Mouse (Mus musculus) retina, postnatal 7 days (tissue): Measurements from ENCODE around the gene Myoc.
"Not testable (repeated sequence)": the region's sequence is repeated elsewhere in the genome, so short reads cannot be mapped to it uniquely, and the experiment has no call there.

Experiments used
- DNase-seq: peaks from one replicate; pipeline ENCODE4 v3.0.0-alpha.2; 2012; ENCODE audit warnings: low read depth, low spot score

Myoc gene

DNA sequence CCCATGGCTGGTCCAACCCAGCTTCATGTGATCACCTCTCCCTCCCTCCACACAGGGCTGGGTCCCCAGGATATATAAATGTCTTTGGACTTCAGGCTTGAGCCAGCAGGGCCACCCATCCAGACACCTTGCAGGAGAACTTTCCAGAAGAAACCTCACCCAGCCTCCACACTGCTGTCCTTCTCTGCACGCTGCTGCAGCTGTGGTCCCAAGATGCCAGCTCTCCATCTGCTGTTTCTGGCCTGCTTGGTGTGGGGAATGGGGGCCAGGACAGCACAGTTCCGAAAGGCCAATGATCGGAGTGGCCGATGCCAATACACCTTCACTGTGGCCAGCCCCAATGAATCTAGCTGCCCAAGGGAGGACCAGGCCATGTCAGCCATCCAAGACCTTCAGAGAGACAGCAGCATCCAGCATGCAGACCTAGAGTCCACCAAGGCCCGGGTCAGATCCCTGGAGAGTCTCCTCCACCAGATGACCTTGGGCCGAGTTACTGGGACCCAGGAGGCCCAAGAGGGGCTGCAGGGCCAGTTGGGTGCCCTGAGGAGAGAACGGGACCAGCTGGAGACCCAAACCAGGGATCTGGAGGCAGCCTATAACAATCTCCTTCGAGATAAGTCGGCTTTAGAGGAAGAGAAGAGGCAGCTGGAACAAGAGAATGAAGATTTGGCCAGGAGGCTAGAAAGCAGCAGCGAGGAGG lies at the start of gene Myoc:
TSS of gene Myoc (plus strand) at position 105 of the 700 bp plus-strand sequence.
- DNase-seq = no peak

DNA sequence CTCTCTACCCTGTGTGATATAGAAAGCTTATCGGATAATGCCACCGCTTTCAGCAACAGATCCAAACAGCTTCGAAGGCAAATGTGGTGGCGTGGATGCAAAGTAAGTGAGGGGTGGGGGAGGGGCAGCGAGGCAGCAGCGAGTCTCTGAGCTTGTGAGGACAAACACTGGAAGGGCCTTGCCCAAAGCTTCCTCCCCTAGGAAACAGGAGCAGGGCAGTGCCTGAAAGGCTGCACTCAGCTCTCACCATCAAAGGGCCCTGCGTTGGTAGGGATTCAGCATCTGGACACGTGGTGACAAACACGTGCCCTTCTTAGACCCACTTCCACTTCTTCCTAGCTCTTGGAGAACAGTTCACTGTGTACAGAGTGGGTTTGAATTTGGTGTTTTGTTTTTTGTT lies 49.5 kb upstream of the Myoc start:
- no peak for DNase-seq

DNA sequence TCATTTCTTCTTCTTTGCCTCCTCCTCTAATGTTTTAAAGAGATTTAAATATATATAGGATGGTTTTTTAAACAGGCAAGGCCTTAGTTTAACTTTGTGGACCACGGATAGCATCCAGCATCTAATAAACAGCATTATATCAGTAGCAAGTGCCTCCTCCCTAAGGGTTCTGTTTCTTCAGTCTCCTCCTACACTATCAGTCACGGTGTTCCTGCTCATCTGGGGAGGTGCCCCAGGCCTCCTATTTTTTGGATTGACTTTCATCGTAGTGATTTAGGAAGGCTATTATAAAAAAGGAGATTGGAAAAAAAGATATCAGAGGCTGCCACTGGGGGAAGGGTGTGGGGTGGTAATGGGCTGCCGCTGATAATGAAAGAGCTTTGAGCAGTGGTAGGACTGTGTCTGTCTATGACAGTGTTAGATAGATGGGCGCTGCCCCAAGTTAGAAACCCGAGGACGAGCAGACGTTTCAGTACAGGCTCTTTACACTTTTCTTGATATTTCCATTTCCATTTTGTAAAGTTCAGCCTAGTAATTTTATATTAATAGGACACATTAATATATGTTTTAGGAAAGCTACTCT lies 48.4 kb upstream of the Myoc start:
- DNase-seq = no peak

DNA sequence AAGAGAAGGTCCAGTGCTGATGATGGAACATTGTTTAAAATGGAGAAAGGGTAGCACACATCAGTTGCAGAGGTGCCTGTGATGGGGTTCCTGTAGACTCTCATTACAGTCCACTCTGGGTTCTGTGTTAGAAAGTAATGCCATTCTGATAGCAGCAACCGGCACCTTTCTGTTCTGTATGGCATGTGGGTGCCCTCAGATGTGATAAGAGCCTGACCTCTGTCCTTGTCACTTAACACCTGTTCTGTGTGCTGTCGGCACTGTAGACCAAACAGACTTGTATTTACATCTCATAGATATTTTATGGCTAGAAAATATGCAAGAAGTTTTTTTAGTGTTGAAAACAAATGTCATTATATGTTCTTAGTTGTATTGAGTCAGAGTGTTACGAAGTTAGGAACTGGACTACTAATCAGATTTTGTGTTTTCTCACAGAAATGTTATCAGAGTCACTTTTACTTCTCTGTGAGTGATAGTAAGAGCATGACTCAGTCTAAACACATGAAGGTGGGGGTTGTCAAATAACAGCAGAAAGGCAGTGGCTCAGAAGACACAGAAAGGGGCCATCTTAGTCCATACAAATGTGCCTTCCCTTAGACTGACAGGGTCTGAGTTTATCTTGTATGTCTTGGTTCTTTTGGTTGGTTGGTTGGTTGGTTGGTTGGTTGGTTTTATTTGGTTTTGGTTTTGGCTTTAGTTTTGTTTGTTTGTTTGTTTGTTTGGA lies 41.4 kb upstream of the Myoc start:
- no peak for DNase-seq

DNA sequence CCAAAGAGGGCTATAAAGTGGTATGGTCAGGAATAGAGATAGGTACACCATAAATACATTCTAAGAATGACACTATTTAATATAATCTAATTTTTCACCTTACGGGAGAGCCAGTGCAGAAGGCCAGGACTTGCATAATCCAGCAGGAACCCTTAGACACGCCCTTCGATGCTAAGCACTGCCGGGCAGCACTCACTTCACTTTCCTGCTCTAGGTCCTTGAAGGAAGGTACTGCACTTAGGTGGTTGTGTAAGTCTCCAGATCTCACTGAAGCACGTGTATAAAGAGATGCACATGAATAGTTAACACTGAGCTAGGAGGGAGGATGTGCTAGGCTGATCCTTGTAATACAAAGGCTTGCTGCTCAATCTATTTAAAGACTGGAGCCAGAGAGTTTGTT lies 39.3 kb upstream of the Myoc start:
- DNase-seq = no peak

DNA sequence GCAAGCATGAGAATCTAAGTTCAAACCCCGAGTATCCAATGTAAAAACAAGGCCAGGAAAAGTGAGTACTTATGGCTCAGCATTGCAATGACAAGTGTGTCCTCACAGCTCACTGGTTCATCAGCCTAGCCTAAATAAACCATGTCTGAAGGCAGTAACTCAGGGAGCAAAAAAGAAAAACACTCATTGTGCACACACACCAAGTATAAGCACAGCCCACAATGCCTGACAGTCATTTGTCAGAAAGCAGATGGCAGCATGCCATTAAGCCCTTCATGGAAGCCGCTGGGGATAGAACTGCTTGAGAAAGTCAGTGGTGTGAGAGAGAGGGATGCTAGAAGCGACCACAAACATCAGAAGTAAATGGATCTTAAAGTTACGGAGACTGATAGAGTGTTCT lies 37.7 kb upstream of the Myoc start:
- no peak for DNase-seq

DNA sequence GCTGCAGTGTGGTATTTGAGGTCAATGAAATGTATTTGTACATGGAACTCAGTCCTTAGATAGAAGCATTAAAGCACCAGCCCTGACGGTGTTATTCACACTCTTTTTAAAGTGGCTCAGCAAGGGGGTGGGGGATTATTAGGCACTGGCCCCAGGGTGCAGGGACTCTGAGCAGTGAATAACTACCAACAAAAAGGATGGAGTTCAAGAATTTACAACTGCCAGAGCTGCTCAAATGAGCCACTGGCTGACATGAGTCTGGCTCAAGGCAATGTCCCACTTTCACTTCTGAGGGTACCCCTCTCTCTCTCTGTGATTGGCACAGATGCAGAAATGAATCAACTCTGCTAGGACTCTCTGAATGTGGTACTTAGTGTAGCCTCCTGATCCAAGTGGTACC lies 30.8 kb upstream of the Myoc start:
- no peak for DNase-seq

DNA sequence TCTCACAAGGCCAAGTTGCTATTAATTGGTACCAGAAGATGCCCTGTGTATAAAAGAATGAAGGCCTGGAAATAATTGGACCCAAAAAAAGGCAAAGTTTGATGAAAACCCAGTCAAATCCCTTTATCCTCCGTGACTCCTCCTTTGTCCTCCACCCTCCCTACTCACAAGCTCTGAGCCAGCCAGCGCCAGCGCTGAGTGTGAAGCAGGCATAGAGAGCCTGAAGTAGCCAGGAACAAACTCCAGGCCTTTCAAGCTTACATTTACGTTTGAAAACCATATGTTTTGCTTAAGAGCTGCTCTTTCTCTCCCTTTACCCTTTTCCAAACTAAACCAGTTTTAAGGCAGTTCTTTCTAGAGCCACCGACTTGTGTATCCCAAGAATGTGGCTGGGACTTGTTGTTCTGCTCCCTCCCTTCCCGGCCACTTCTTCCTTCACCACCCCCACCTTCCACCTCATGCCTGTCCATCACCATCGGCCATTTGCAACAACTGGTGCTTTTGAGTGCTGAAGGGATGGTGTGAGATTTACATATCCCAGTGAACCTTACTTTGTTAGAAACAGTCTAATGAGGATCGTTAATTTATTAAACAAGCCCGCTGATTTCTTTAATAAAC lies 29.2 kb upstream of the Myoc start:
- DNase-seq = no peak

DNA sequence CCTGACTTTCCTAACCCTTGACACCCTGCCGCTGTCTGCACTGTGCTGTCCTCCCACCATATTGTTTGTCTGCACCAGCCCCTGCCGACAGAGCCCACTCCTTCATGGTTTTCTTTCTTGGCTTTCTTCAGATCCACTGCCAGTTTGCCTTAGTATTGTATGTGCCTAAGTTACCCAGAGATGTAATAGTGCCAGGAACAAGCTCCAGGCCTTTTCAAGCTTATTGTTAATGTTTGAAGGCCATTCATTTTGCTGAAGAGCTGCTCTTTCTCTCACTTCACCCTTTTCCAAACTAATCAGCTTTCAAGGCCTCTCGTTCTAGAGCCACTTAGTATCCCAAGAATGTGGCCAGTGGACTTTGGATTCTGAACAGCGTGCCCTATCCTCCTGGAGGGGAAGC lies 27.8 kb upstream of the Myoc start:
- DNase-seq = no peak

DNA sequence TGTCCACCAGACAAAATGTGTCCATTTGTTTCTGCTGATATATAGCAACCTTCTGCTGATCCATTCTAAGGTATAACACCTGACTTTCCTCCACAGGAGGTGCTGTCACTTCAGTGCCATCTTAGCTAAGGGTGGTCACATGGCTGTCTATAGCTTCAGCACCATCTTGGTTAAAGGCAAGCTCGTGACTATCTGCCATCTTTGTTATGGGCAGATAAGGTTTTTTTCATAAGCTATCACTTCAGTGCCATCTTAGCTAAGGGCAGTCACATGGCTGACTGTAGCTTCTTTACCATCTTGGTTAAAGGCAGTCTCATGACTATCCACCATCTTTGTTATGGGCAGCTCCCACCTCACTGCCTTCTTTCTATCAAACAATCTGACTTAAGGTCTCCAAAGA lies 23.4 kb upstream of the Myoc start:
- DNase-seq = peak; percentile 60

DNA sequence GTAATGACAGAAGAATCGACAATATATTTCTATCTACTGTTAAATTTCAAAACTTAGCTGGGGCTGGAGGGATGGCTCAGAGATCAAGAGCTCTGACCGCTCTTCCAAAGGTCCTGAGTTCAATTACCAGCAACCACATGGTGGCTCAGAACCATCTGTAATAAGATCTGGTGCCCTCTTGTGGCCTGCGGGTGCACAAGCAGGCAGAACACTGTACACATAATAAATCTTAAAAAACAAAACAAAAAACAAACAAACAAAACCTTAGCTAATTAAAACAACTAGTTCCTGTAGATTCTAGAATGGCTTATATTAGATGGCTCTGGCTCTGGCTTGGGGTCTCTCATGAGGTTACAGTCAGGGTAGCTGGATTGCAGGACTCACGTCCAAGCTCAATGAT lies 18.5 kb upstream of the Myoc start:
- no peak for DNase-seq

DNA sequence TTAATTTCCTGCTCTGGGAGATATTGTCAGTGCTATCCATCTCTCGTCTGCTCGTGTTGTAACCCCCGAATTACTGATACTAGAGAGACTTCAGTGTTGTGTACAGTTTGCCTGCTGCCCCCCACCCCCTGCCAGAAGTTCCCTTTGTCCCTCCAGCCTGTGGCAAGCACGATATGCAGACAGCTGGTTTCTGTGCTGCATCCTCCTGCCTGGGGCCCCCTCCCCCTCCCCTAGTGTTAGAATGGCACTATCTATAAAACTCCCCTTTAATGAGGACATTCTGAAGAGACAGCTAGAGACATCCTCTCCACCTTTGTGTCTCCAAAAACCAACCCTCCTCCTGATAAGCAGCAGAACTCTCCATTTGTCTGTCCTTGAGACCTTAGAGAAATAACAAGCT lies 15.1 kb upstream of the Myoc start:
- no peak for DNase-seq

DNA sequence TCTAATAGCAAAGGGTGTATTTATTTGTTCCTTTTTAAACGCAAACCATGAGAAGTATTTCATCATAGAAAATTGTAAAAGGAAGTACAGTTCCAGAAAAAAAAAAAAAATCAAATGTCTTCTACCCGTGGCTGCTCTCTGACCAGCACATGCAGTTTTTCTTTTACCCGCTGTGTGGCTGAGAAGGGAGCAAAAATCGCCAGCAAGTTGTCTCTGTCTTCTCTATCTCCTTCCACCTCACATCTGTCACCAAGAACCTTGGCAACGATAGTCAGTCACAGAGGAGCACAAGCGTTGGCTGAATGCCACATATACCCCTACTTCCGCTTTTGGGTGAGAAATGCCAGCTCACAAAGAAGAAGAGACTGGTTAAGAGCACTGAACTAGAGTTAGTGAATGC lies 13.7 kb upstream of the Myoc start:
- no peak for DNase-seq

DNA sequence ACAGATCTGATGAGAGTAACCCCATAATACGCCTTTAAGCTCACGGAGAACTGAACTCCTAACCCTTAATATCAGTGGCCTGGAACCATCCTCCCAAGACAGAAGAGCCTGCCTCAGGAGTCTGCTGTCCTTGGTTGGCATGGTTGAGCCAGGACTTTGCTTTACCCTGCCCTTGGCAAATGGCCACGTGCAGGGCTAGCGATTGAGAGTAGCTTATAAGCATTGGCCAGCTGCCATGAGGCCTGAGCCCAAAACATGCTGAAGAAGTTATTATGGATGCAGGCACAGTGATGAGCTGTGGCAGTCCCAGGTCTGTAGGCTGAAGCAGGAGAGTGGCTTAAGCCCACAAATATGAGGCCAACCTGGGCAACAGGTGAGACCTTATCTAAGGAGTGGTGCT lies 11.1 kb upstream of the Myoc start:
- DNase-seq = not testable (repeated sequence)

DNA sequence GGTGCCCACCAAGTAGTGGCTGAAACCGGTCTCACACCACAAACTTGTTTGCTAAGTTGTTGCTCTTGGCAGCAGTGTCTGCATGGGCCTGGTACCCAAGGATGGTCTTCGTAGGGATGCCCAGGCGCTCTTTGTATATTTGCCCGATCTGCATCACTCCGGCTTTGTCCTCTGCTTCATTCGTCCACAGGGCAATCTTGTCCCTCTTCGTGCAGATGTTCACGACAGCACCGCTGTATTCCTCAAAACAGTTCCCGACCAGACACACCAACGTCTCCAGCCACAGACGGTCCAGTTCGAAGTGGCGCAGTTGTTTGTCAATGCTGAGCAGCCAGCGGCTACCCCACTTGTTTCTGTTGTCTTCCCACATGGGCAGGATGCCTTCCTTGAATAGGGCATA lies 10.6 kb upstream of the Myoc start:
- DNase-seq = not testable (repeated sequence)

DNA sequence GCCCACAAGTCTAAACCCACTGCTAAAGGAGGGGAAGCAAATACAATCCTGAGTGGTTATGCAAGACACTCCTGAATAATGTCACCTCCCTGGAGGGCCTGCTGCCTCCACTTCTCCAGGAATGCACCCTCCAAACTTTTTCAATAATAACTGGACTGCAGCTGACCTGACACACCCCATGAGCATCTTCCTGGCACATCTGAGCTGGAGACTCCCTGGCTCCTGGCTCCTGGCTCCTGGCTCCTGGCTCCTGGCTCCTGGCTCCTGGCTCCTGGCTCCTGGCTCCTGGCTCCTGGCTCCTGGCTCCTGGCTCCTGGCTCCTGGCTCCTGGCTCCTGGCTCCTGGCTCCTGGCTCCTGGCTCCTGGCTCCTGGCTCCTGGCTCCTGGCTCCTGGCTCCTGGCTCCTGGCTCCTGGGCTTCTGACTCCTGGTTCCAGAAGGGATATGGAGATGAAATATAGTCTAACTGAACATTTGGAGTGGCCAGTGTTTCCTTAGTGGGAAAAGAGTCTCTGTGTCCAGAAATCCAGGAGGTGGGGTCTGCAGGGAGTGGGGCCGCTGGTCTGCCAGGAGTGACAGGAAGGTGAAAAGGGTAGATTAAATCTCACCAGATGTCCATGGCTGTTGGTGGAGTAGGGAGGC lies 3.5 kb upstream of the Myoc start:
- not testable (repeated sequence) for DNase-seq

DNA sequence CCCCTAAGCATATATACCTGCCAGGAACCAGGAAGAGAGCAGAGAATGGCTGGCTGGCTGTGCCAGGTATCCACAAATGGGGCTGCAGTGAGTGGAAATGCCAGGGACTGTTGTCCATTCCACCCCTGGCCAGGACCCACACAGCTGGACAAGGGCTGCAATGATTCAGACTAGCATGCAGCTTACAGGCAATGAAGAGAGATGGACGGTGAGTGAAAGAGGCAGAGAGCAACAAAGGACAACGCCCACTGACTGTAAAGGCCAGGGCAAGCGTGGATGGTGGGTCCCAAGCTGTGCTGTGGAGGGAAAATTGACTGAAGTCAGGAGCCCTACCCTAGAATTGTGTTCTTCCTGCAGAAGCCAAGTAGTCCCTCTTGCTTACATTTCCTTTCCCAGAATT lies 2.4 kb upstream of the Myoc start:
- no peak for DNase-seq

DNA sequence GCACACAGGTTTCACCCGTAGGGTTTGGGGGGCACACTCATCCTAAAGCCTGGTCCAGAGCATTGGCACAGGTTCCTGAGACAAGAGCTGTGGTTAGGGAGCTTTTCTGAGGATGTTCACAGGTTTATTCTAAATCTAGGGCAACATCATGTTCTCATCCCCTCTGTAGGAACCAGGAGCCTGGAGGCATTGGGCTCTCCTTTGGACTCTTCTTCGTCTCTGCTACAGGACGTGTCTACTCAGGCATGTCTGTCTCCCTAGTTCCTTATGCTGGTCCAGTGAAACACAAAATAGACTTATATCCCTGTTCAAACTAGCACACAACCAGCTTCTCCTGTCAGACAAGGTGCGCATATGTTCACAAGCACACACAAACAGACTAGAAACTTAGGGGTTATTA lies 420 bp upstream of the Myoc start:
- DNase-seq = no peak

DNA sequence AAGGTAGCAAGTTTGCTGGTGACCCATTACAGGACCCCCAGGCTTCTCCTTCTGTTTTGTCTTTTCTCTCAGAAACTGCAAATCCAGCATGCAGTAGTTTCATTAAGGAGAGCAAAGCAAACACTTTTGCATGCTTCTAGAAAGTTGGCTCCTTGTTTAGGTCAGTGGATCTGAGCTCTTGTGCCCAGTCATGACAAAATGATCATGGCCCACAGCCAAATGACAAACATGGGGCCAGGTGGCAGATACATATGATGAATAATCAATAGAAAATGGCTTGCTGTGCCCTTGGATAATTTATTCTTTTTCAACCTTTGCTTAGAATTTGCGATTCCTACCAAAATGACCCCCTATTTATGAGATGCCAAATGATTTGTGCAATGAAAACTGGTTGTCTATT lies 906 bp downstream of the Myoc start:
- DNase-seq = no peak

DNA sequence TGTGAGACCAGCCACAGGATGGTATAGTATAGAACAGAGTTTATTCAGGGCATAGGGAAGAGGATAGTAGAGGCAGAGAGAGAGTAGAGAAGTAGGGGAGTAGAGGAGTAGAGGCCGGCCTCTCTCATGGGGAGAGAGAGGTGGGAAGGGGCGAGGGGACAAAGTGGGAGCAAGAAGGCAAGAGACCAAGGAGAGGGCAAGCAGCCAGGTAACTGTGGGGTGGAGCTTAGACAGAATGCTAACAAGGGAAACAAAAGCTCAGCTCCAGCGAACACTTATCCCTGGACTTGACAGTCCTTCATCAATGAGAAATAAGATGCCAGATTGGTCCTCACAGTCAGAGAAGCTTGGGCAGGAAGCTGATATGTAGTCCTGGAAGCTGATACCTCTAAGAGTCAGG lies 3.6 kb downstream of the Myoc start:
- no peak for DNase-seq

DNA sequence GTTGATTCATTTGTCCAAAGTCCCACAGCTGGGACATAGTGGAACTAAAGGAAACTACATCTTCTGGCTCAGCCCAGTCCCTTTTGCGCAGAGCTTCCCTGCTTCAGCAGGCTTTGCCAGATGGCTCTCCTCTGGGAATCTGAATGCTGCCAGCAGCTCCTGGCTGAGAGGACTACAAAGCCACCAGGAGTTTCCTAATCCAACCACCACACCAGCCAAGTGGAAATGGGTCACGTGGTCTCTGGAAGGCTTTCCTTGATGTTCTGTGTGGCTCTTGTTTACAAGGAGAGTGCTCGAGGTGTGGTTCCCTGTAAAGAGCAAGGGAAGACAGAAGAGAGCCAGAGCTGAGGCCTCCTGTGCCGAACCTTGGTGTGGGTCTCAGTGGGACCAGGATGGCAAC lies 4.8 kb downstream of the Myoc start:
- no peak for DNase-seq

DNA sequence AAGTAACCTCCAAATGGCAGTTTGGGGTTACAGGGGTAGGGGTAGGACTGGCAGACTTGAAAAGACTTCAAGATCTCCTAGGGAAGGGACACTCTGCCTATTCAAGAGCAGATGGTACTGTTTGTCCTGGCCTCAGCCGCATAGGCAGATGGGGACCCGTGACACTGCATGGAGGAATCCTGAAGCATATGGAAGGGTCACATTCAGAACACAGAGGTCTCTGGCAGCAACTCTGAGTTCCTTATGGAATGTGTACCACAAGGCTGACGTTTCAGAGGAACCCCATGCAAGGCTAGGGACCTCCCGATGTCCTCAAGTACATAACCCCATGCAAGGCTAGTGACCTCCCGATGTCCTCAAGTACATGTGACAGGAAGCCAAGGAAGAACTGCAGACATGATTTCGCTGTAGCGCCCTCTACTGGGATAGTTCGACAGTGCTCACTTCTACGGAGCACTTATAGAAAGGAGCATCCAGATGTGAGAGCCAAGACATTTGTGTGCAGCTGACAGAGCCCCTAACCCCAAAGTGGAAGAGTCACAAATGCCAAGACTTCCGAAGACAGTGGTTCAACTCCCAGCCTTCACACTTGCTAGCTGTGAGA lies 7.2 kb downstream of the Myoc start:
- DNase-seq = no peak
